Mouse (Mus musculus) urinary bladder, postnatal 25 days (tissue): ENCODE measurements around the gene Lrrc3b.

Experiments used
- DNase-seq: peaks from one replicate; pipeline ENCODE4 v3.0.0; 2022; ENCODE audit warnings: low spot score

The Lrrc3b gene

DNA sequence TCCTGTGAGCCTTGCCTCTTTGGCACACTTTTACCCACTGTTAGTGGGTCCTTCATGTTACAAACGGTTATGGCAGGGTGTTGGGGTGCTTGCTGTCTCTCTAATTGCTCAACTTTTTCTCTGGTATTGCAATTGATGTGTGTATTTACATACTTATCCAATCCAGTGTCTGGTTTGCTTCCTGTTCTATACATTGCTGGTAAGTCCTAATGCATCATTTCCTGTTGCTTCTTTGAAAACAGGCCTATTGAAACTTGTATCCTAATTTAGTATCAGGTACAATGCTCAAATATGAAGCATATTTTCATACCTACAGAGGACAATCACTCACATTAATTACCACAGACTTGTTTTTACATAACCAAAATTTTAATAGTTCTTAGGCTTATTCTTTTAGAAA is 107.4 kb downstream of the Lrrc3b start:
- DNase-seq, result no peak

DNA sequence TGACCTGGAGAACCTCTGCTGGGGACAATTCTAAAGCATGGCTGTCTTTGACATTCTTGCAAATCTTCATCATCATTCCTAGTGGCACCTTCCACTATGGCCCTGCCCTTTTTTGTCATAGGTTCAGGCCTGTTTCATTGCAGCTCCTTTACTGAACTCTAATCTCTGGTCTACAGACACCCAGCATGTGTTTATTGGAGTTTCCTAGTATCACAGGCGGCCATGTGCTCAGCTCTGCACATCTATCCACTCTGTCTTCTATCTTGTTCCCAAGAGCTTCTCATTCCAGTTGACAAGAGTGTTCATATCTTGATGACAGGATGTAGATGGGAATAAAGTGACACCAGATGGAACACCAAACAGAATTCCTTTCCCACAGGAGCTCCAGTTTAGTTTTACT is 108.6 kb downstream of the Lrrc3b start:
- DNase-seq, result no peak

DNA sequence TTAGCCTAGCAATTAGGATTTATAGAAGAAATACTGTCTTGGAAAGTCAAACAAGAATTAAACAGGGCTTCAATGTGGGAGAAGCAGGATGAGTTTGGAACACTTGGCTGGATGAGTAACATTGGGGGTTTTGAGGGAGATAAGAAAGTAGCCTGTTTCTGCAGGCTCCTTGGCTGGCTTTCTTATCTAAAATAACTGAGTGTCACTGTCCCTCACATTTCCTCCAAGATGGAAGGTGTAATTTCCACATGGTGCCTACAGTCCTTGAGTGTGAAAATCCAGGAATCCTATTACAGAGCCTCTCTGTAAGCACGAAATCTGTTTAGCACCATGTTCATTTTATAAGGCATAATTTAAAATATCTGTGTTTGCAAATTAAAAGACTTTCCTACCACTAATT is 112.9 kb downstream of the Lrrc3b start:
- no peak for DNase-seq

DNA sequence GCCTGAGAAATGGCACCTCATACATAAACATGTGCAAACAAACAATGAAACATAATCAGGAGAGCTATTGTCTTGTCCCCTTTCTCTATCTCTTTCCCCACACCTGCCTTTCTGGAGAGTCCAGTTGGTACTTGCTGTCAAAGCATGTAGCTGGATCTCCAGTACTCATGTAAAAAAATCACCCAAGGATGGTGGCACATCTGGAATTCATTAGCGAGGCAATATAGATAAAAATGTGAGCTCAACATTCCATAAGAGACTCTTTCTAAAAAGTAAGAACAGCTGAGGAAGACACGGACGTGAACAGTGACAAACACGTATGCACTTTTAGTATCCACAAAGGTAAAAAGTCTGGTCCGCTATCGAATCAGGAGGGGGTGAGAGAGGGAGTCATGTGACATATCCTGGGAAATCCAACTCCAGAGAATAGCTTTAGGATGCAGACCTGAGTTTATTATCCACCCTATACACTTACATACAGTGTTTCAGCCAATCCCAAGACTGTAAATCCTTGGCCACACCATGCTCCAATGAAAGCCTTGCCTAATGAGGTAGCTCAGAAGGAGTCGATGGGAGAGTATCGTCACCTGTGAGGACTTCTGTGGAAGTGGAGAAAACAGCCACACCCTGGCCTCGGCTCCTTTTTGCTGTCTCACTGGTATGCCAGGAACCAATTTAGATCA is 116.2 kb downstream of the Lrrc3b start:
- DNase-seq, result no peak

DNA sequence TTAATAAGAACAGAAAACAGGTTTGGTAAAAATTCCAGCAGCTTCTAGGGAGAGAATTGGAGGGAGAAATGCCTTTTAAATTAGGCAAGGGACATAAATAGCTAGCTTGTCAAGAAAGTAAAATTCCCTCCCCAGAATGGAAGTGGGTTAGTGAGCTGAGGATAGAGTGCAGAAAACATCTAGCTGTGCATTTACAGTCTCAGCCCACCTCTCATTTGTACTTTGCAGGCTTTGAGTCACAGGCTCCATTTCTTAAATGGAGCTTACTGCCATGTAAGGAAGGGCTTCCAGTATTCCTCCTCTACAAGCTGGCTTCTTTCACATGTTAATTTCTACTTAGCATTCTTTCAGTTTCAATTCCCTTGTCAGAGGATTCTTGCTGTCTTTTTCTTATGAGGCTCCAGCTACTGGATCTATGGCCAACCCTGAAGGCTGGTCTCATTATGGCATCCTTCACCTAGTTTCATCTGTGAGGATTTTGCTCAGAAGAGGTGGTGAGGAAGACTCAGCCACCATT is 119.3 kb downstream of the Lrrc3b start:
- DNase-seq, result no peak

DNA sequence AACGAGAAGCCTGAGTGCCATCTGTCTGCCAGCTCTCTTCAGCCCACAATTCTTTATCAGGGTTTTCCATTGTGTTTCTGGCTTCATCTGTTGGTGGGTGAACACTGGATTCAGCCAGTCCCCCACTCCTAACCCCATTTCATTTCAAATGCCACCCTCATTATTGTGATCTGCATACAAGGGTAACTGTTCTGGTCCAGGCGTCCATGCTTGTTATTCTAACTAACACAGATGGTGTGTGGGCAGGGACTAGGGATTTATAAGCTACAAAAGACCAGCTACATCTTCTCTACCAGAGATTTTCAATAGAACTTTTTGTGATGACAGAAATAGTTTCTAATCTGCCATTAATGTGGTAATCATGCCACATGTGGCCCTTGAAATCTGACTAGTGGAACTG is 130.2 kb downstream of the Lrrc3b start:
- DNase-seq, result no peak
